Comparison of ENCODE assay signal across 9 mouse cellular contexts in genomic region chr6:83762880-83763431, GRCm38 (mm10). TPM values are rescaled to one million over a fixed set of nuclear protein-coding genes. Genes with fewer than 3 reads are reported as not detected.
DNase-seq lines count a peak whose midpoint lies in the region; ATAC-seq lines count a peak whose summit lies in the region.
"Had no signal": no experiment of that assay in that cellular context is flagged by ENCODE, and none has a peak within 500 bp of the region (broad histone marks: within the 10 kb centered on the region; RNA-seq: fewer than 3 reads in every experiment).

No protein-coding gene starts in this region.

- peak overlapping the region; percentile 55 for H3K4me2 ChIP-seq in embryonic facial prominence, embryonic 15.5 days (replicated peaks)
- peak overlapping the region; percentile 37 for H3K4me2 ChIP-seq in hindbrain, embryonic 13.5 days
- H3K4me2 ChIP-seq in limb, embryonic 12.5 days: peak overlapping the region; percentile 66
- H3K4me2 ChIP-seq in midbrain, embryonic 11.5 days: peak overlapping the region; percentile 44

- H3K9ac ChIP-seq in embryonic facial prominence, embryonic 15.5 days: peak overlapping the region; percentile 6; the same call in 1 of the 2 replicates
- H3K9ac ChIP-seq in hindbrain, embryonic 13.5 days: 0 out of 2 replicates have a peak overlapping the region, but pooled peaks have one; percentile 1
- peak overlapping the region; percentile 46 for H3K9ac ChIP-seq in limb, embryonic 12.5 days (replicated peaks)
- peak overlapping the region; percentile 41 for H3K9ac ChIP-seq in midbrain, embryonic 11.5 days (ENCODE audit: low read length)

- peak; percentile 74 for ATAC-seq in embryonic facial prominence, embryonic 15.5 days (ENCODE audit: insufficient number of reproducible peaks, low FRiP score, low TSS enrichment, low read depth)
- no peak; the same call in 1 of the 2 replicates for ATAC-seq in hindbrain, embryonic 13.5 days (ENCODE audit: low FRiP score)
- peak; percentile 67 for ATAC-seq in limb, embryonic 12.5 days (ENCODE audit: insufficient number of reproducible peaks, insufficient read depth, low FRiP score, low TSS enrichment, low read depth)
- peak; percentile 46; the same call in 1 of the 2 replicates for ATAC-seq in midbrain, embryonic 11.5 days (ENCODE audit: low FRiP score)

- H3K4me3 ChIP-seq in embryonic facial prominence, embryonic 15.5 days (replicated peaks): peak overlapping the region; percentile 34
- H3K4me3 ChIP-seq in hindbrain, embryonic 13.5 days: peak overlapping the region; percentile 13
- H3K4me3 ChIP-seq in limb, embryonic 12.5 days (replicated peaks): peak overlapping the region; percentile 38
- H3K4me3 ChIP-seq in midbrain, embryonic 11.5 days (ENCODE audit: low read depth, low read length): peak overlapping the region; percentile 21

- peaks cover 18% of the 10 kb centered on the region for H3K4me1 ChIP-seq in embryonic facial prominence, embryonic 15.5 days
- H3K4me1 ChIP-seq in hindbrain, embryonic 13.5 days (replicated peaks): peaks cover 17% of the 10 kb centered on the region
- H3K4me1 ChIP-seq in limb, embryonic 12.5 days (replicated peaks): peaks cover 15% of the 10 kb centered on the region
- H3K4me1 ChIP-seq in midbrain, embryonic 11.5 days (ENCODE audit: control insufficient read depth, insufficient read depth, low read length): peaks cover 6% of the 10 kb centered on the region

- WGBS in embryonic facial prominence, embryonic 15.5 days: 2% methylated on average over 35 of the region's 35 CpGs
- WGBS in hindbrain, embryonic 13.5 days: 2% methylated on average over 35 of the region's 35 CpGs
- WGBS in limb, embryonic 12.5 days: 1% methylated on average over 35 of the region's 35 CpGs
- WGBS in midbrain, embryonic 11.5 days: 2% methylated on average over 35 of the region's 35 CpGs

- H3K9me3 ChIP-seq in embryonic facial prominence, embryonic 15.5 days (replicated peaks): no peaks in the 10 kb centered on the region
- no peaks in the 10 kb centered on the region for H3K9me3 ChIP-seq in hindbrain, embryonic 13.5 days
- no peaks in the 10 kb centered on the region for H3K9me3 ChIP-seq in limb, embryonic 12.5 days
- H3K9me3 ChIP-seq in midbrain, embryonic 11.5 days (ENCODE audit: control insufficient read depth, low read length): no peaks in the 10 kb centered on the region

- DNase-seq in gastrocnemius, postnatal 14 days: peak; percentile 22
- no peak for DNase-seq in gastrocnemius, postnatal 25 days
- DNase-seq in midbrain, embryonic 11.5 days (ENCODE audit: low spot score, missing footprints): peak; percentile 90
- DNase-seq in thymus, postnatal 36 days: peak; percentile 33 to 54
- DNase-seq in layer of hippocampus, adult 8-10 months (ENCODE audit: low spot score in 2 of 2): no peak

- intact Hi-C loops in gastrocnemius, postnatal 14 days (cut with DNase I; ENCODE audit: low total_unique reads): no loop called here

- no peak overlapping the region for H3K27ac ChIP-seq in embryonic facial prominence, embryonic 15.5 days (replicated peaks)
- no peak overlapping the region for H3K27ac ChIP-seq in hindbrain, embryonic 13.5 days
- no peak overlapping the region for H3K27ac ChIP-seq in limb, embryonic 12.5 days
- H3K27ac ChIP-seq in midbrain, embryonic 11.5 days (ENCODE audit: low read depth, low read length): no peak overlapping the region

- H3K27me3 ChIP-seq in embryonic facial prominence, embryonic 15.5 days: peaks cover 56% of the 10 kb centered on the region
- H3K27me3 ChIP-seq in hindbrain, embryonic 13.5 days: peaks cover 66% of the 10 kb centered on the region
- peaks cover 68% of the 10 kb centered on the region for H3K27me3 ChIP-seq in limb, embryonic 12.5 days
- peaks cover 53% of the 10 kb centered on the region for H3K27me3 ChIP-seq in midbrain, embryonic 11.5 days (ENCODE audit: control insufficient read depth, insufficient read depth, low read length)

- peaks cover 5% of the 10 kb centered on the region; the same call in 1 of the 2 replicates for H3K36me3 ChIP-seq in embryonic facial prominence, embryonic 15.5 days
- peaks cover 9% of the 10 kb centered on the region for H3K36me3 ChIP-seq in hindbrain, embryonic 13.5 days
- H3K36me3 ChIP-seq in limb, embryonic 12.5 days: no peaks in the 10 kb centered on the region
- H3K36me3 ChIP-seq in midbrain, embryonic 11.5 days (ENCODE audit: control insufficient read depth, insufficient read depth, low read length): no peaks in the 10 kb centered on the region

RNA-seq across cellular contexts. Expression of gene Ankrd53, which starts 0.5 kb away (rescaled TPM):
- not detected for total RNA-seq in gastrocnemius, postnatal 14 days (2021)
- not detected for total RNA-seq in gastrocnemius, postnatal 25 days (2021)
- not detected in 2 replicates for polyA plus RNA-seq in embryonic facial prominence, embryonic 15.5 days (2015; fragmentation: Nextera tagmentation; extraction: Ambion mirVana)
- 0.19 and 0.21 TPM in 2 replicates for polyA plus RNA-seq in hindbrain, embryonic 13.5 days (2015; fragmentation: Nextera tagmentation; extraction: Ambion mirVana)
- polyA plus RNA-seq in limb, embryonic 12.5 days (2016; fragmentation: Nextera tagmentation; extraction: Ambion mirVana): 0.23 and 0.25 TPM in 2 replicates
- 0.18 TPM in 1 of 2 replicates, not detected in the other for polyA plus RNA-seq in midbrain, embryonic 11.5 days (2014; fragmentation: Nextera tagmentation; extraction: Ambion mirVana)
- total RNA-seq in layer of hippocampus, adult 8-10 months (2022): not detected

RNA-seq across cellular contexts. Expression of gene Tex261, which starts 12.7 kb away (rescaled TPM):
- 10 to 100 TPM; 35.5 to 35.8 TPM for total RNA-seq in gastrocnemius, postnatal 14 days (2021)
- total RNA-seq in gastrocnemius, postnatal 25 days (2021): 10 to 100 TPM; 47.2 to 49.5 TPM
- 88.5 and 92.0 TPM in 2 replicates for polyA plus RNA-seq in embryonic facial prominence, embryonic 15.5 days (2015; fragmentation: Nextera tagmentation; extraction: Ambion mirVana)
- 63.5 and 65.5 TPM in 2 replicates for polyA plus RNA-seq in hindbrain, embryonic 13.5 days (2015; fragmentation: Nextera tagmentation; extraction: Ambion mirVana)
- 76.9 and 79.9 TPM in 2 replicates for polyA plus RNA-seq in limb, embryonic 12.5 days (2016; fragmentation: Nextera tagmentation; extraction: Ambion mirVana)
- polyA plus RNA-seq in midbrain, embryonic 11.5 days (2014; fragmentation: Nextera tagmentation; extraction: Ambion mirVana): 49.0 and 56.9 TPM in 2 replicates
- total RNA-seq in layer of hippocampus, adult 8-10 months (2022): 10 to 100 TPM; 48.3 to 59.3 (median 53.5) TPM

RNA-seq across cellular contexts. Expression of gene Atp6v1b1, which starts 20.2 kb away (rescaled TPM):
- total RNA-seq in gastrocnemius, postnatal 14 days (2021): not detected
- total RNA-seq in gastrocnemius, postnatal 25 days (2021): not detected
- 3.7 and 5.2 TPM in 2 replicates for polyA plus RNA-seq in embryonic facial prominence, embryonic 15.5 days (2015; fragmentation: Nextera tagmentation; extraction: Ambion mirVana)
- polyA plus RNA-seq in hindbrain, embryonic 13.5 days (2015; fragmentation: Nextera tagmentation; extraction: Ambion mirVana): not detected in 2 replicates
- polyA plus RNA-seq in limb, embryonic 12.5 days (2016; fragmentation: Nextera tagmentation; extraction: Ambion mirVana): not detected in 2 replicates
- not detected in 2 replicates for polyA plus RNA-seq in midbrain, embryonic 11.5 days (2014; fragmentation: Nextera tagmentation; extraction: Ambion mirVana)
- total RNA-seq in layer of hippocampus, adult 8-10 months (2022): under 1 TPM in 3 of 4 experiments, not detected in 1; 0.22 to 0.82 (median 0.29) TPM
- polyA plus RNA-seq: C2C12 had no signal

RNA-seq across cellular contexts. Expression of gene Nagk, which starts 31.8 kb away (rescaled TPM):
- total RNA-seq in gastrocnemius, postnatal 14 days (2021): 1 to 10 TPM; 6.8 to 8.4 TPM
- 1 to 10 TPM; 3.8 to 6.6 TPM for total RNA-seq in gastrocnemius, postnatal 25 days (2021)
- 68.2 and 70.3 TPM in 2 replicates for polyA plus RNA-seq in embryonic facial prominence, embryonic 15.5 days (2015; fragmentation: Nextera tagmentation; extraction: Ambion mirVana)
- 98.1 and 98.5 TPM in 2 replicates for polyA plus RNA-seq in hindbrain, embryonic 13.5 days (2015; fragmentation: Nextera tagmentation; extraction: Ambion mirVana)
- 35.3 and 36.8 TPM in 2 replicates for polyA plus RNA-seq in limb, embryonic 12.5 days (2016; fragmentation: Nextera tagmentation; extraction: Ambion mirVana)
- 31.8 and 36.1 TPM in 2 replicates for polyA plus RNA-seq in midbrain, embryonic 11.5 days (2014; fragmentation: Nextera tagmentation; extraction: Ambion mirVana)
- 10 to 100 TPM; 45.1 to 56.5 (median 51.3) TPM for total RNA-seq in layer of hippocampus, adult 8-10 months (2022)

RNA-seq across cellular contexts. Expression of gene Vax2, which starts 51.9 kb away (rescaled TPM):
- not detected for total RNA-seq in gastrocnemius, postnatal 14 days (2021)
- not detected for total RNA-seq in gastrocnemius, postnatal 25 days (2021)
- polyA plus RNA-seq in embryonic facial prominence, embryonic 15.5 days (2015; fragmentation: Nextera tagmentation; extraction: Ambion mirVana): 0.17 and 0.49 TPM in 2 replicates
- not detected in 2 replicates for polyA plus RNA-seq in hindbrain, embryonic 13.5 days (2015; fragmentation: Nextera tagmentation; extraction: Ambion mirVana)
- polyA plus RNA-seq in limb, embryonic 12.5 days (2016; fragmentation: Nextera tagmentation; extraction: Ambion mirVana): 0.76 and 1.1 TPM in 2 replicates
- polyA plus RNA-seq in midbrain, embryonic 11.5 days (2014; fragmentation: Nextera tagmentation; extraction: Ambion mirVana): 0.25 and 0.26 TPM in 2 replicates
- total RNA-seq in layer of hippocampus, adult 8-10 months (2022): not detected

Comparison
In these comparisons a context has a peak if more than half of its experiments do, and no peak if none do; other contexts are left out.
1. DNase-seq: peak in gastrocnemius, postnatal 14 days (single experiment), midbrain, embryonic 11.5 days (single experiment) and thymus, postnatal 36 days (2 of 2); none in gastrocnemius, postnatal 25 days (single experiment) and layer of hippocampus, adult 8-10 months (0 of 2).
2. Peak in every context shown above with its lines, with median percentiles within 50 percentile points of each other: H3K4me2 ChIP-seq, H3K4me3 ChIP-seq and H3K9ac ChIP-seq.